Mouse (Mus musculus) right cerebral cortex, postnatal 14 days (tissue): ENCODE measurements at regions not wholly inside any gene's neighbourhood (a gene's known extent, or its start where the extent isn't known, plus 50 kb on each side); places are given as distances from the start of the nearest gene placed in this dataset.
A peak's percentile ranks its signal among the peaks of the same experiment; 100 is the strongest.

Experiments used
- DNase-seq: peaks from one replicate; pipeline ENCODE4 v3.0.0; 2022

GRCm38 (mm10) chr13:97847561-97847960 lies 87.1 kb upstream of the Gm10260 start:
- no peak for DNase-seq

- no peak for DNase-seq
These were observed 84.7 kb upstream of the Gm10260 start for GRCm38 (mm10) chr13:97845148-97845547.

- DNase-seq: no peak
These were observed 82.4 kb upstream of the Gm10260 start for GRCm38 (mm10) chr13:97842801-97843200.

DNA sequence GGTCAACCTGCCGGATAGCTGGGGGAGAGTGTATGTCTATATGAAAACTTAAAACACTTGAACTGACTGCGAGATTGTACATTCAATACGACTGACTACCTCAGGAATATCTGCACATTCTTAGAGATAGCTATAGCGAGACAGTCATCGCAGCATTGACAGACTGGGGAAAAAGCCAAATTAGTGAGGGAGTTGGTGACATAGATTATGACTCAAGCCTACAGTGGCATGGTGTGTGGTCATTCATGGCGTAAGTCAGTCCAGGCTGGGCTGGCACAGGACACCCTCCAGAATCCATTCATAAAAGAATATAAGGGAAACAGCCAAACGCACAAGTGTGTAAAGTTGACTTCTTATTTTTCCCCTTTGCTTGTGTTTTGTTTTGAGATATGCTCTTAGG lies 81.1 kb upstream of the Gm10260 start:
- no peak for DNase-seq

GRCm38 (mm10) chr13:97839617-97840308 lies 79.3 kb upstream of the Gm10260 start:
- no peak for DNase-seq

DNA sequence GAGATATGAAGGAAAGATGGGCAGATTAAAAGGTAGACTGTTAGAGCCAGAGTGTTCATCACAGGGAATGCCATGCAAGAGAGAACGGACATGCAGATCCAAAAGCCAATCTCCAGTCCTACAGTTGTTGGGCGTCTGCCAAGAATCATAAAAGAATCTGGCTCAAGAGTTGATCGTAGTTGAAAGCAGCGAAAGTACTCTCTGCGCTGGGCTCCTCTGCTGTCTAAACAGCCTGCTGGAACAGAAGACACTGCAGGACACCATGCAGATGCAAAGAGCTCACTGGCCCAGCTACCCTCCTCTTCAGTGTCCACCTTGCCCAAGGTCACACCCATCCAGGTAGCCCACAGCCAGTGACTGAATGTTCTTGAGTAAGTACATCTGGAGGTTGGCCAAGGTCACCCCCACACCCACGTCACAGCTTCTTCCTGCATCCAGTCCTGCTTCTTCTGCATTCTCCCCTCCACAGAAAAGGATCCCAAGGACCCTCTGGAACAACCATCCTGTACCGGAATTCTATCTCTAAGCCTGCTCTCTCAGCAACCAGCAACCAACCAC lies 77.1 kb upstream of the Gm10260 start:
- DNase-seq: no peak

GRCm38 (mm10) chr13:97832448-97832847 lies 72.0 kb upstream of the Gm10260 start:
- DNase-seq: no peak

DNA sequence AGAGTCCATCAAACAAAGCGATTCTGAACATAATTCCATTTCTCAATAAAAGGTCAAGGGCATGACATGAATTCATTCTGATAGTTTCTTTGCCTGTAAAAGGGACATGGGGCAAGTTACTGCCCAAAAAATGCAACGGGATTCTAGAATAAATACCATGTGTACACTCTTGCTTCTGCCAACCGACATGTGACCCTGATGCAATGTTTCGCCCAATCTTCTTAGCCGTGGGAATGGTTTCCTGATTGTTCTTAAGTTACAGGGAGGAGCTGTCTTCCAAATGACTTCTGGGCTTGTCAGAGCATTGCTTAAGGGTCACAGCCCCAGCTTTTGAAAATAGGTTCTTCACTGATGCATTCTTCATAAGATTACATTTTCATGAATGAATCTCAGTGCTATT lies 71.4 kb upstream of the Gm10260 start:
- no peak for DNase-seq

DNA sequence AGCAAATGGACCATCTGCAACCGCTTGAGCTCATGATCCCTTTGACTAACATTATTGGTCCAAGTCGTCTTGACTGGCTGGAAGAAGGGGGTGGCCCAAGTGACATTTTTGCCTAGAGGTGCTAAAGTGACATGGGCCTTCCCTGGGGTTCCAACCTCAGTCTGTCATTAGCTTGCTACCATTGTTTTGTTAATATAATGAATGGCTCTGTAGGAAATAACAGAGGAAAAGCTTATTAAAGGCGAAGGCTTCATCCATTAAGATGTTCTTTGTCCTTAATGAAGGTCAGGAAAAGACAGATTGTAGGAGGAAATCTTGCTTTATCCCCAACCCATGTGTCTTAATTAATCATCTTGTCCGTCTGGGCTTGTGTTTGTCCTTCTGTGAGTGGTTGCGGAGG lies 69.1 kb upstream of the Gm10260 start:
- DNase-seq: no peak

DNA sequence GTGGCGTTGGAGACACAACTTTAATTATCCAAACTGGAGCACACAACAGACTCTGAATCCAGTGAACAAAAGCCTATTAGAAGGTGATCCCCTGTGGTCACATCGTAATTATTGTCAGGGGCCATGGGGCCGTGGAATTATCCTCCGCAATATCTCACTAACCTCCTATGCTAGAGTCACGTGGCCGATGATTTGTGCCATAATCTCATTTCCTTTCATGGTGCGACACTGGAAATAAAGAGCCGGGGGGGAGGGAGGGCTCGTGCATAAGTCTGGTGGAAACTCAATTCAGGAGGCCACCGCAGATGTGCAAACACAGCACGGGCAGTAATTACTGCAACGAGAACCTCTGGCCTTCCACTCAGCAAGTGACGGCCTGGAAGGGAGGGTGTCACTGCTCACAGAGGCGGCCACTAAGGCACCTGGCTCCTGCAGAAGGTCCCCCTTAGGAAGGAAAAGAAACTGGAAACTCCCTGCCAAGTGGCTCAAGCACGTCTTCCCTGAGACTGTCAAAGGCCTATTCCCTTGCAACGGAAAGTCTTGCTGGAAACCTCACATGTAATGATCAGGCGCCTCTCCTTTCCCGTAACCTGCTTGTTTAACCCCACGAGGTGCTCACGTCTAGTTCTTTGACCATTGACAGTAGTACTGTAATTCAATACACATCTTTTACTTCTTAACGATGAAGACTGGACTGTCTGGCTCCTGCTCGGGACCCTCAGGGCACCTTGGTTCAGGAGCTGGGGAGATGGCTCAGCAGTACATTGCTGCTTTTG lies 65.6 kb upstream of the Gm10260 start:
- no peak for DNase-seq

GRCm38 (mm10) chr13:97825361-97825760 lies 64.9 kb upstream of the Gm10260 start:
- no peak for DNase-seq

DNA sequence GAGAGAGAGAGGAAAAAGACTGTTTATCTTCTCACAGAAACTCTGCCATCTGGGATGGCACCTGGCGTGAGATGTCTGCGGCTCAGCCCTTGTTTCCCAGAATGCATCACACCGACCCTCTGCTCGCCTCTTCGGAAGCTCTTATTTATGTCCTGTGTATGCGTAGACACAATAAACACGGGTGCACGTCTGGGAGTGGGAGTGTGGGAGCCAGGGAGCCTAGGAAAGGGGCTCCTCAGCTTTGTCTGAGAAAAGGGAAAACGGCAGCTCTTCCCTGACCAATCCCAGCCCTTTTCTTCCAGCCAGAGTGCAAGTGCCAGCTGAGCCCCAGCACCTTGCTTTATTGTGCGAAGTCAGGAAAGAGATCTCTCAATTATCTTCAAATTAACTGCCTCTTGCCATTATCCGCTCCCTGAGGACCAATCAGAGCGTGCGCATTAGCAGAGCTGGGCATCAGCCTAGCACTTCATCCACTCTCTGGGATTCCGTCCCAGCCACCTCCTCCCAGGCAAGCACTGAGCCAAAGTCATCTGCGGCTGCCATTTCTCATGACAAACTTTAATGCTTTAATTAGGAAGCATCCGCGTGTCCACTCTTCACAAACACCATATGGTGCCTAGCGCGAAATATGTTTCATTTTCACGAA lies 63.8 kb upstream of the Gm10260 start:
- peak; percentile 37 for DNase-seq

DNA sequence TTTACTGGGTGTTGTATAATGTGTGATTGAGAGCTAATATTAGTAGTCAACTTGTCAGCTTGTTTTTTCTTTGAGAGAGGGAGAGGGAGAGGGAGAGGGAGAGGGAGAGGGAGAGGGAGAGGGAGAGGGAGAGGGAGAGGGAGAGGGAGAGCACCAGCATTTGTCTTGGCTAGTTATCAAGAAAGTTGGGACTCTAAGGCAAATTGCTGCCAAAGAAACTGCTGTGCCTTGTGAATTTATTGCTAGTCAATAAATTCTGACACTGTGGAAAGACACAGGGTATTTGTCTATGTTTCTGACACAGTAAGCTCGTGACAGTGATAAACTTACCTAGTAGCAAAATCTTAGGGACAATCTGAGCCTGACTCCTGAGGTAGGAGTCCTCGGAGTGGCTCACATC lies 61.2 kb upstream of the Gm10260 start:
- DNase-seq: no peak

DNA sequence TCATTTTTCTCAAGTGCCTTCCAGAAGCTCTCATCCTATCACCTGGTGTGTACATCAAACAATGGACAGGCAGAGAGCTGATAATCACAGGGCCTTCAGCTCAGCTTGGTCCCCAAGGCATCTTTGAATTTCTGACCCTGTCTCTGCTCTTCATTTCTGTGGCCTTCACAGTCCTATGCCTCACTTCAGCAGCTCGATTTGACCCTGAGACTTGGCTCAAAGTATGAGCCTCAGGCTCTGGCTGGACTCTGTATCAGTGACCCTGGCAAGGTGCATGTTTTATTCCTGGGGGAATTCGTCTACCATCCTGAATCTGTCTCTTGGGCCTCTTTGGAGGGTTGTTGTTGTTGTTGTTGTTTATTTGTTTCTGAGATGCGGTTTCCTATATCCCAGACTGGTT lies 60.6 kb upstream of the Gm10260 start:
- no peak for DNase-seq

DNA sequence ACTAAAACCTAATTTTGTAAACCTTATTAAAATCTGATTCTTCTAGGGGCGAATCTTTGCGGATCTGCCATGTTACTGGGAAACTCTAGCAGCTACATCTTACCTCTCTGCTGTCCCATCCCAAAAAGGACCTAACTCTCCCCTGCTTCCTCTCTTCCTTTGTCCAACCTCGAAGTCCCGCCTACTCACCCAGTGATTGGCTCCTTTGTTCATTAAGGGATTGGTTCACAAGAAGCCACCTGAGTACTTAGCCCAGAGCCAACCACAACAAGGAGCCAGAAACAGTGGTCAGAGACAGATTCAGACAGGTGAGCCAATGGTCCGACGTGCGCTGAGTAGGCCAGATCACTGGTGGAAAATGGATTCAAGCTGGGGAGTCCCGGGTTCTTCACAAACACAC lies 60.0 kb upstream of the Gm10260 start:
- no peak for DNase-seq

DNA sequence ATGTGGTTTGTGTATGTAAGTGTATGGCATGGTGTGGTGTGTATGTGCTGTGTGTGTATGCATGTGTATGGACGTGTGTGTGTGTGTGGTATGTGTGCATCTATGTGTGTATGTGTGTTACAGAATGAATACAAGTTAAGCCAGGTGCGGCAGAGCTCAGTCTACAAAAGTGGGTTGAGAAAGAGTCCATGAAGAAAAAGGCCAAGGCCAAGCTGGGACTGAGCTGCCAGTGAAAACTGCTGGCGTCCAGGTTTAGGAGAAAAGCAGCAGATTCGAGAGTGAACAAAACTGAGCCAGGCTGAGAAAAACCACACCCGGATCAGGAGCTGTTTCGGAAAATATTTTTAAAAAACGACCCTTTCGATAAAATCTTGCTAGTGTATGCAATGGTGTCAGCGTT lies 58.6 kb upstream of the Gm10260 start:
- no peak for DNase-seq

DNA sequence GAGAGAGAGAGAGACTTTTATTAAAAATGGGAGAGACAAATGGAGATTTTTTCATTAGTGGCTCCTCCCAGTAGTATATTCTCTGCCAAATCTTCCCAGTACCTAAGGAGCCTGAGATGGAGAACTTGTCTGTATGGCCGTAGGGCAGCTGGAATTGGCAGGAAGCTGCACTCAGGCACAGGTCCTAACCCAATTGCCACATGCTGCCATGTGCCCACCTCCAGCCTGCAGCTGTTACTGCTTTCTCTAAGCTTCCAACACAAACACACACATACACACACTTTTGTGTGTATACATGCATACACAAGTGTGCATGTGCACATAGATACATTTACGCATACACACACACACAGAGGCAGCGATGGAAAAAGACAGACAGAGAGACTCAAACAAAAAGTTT lies 56.5 kb upstream of the Gm10260 start:
- no peak for DNase-seq
